Mouse (Mus musculus): ENCODE results near the gene Nit2. TPM values are rescaled to one million over a fixed set of nuclear protein-coding genes. Genes with fewer than 3 reads are reported as not detected.

Gene Nit2
- total and polyA plus RNA-seq, 2 experiments from 2014 or later = 23.7 to 41.4 TPM

- no peak for TF ChIP-seq CTCF (IDR thresholded peaks at IDR 0.05; ENCODE audit: low read depth)
- no peak for DNase-seq
- no peaks in the 10 kb centered on the region for H3K9me3 ChIP-seq (ENCODE audit: low read length)
- peak overlapping the region; percentile 76 for H3K4me2 ChIP-seq (ENCODE audit: low read depth)
- H3K4me1 ChIP-seq (ENCODE audit: insufficient read depth) = peaks cover 15% of the 10 kb centered on the region
- peak overlapping the region; percentile 97 for H3K9ac ChIP-seq
- H3K36me3 ChIP-seq (ENCODE audit: insufficient read depth) = no peaks in the 10 kb centered on the region
- no peak overlapping the region for H3K27ac ChIP-seq (ENCODE audit: low read depth, low read length)
- H3K4me3 ChIP-seq (ENCODE audit: low read depth, low read length) = peak overlapping the region; percentile 99
- no peak for ATAC-seq
- 69% methylated on average over 6 of the region's 6 CpGs for WGBS
- 0 out of 2 replicates have a peak, but pooled peaks cover 3% of the 10 kb centered on the region for H3K27me3 ChIP-seq (ENCODE audit: insufficient read depth, low read length)
Measured at GRCm38 (mm10) chr16:57122682-57123445, 44.3 kb downstream of the Nit2 start.

GRCm38 (mm10) chr16:57121816-57122415 lies 45.2 kb downstream of the Nit2 start:
- Histone ChIP-seq H3K9ac (peak overlapping the region; percentile 97), H3K27me3 (ENCODE audit: insufficient read depth, low read length) (0 out of 2 replicates have a peak, but pooled peaks cover 3% of the 10 kb centered on the region), H3K4me3 (ENCODE audit: low read depth, low read length) (peak overlapping the region; percentile 99), H3K36me3 (ENCODE audit: insufficient read depth) (no peaks in the 10 kb centered on the region), H3K27ac (ENCODE audit: low read depth, low read length) (peak overlapping the region; percentile 99), H3K4me2 (ENCODE audit: low read depth) (peak overlapping the region; percentile 76), H3K9me3 (ENCODE audit: low read length) (no peaks in the 10 kb centered on the region), H3K4me1 (ENCODE audit: insufficient read depth) (peaks cover 15% of the 10 kb centered on the region)
- DNase-seq (no peak), ATAC-seq (no peak)
- WGBS = under 1% methylated on average over 59 of the region's 59 CpGs
- TF ChIP-seq CTCF (IDR thresholded peaks at IDR 0.05; ENCODE audit: low read depth) = no peak

GRCm38 (mm10) chr16:57120913-57121815 lies 46.0 kb downstream of the Nit2 start, which contains the start of gene Tomm70a:
Tomm70a (plus strand) TSS chr16:57121703.
- TF ChIP-seq CTCF (IDR thresholded peaks at IDR 0.05; ENCODE audit: low read depth) = no peak
- peak within 1 kb of the TSS; percentile 99 for H3K27ac ChIP-seq (ENCODE audit: low read depth, low read length)
- peaks cover 15% of the 10 kb centered on the region for H3K4me1 ChIP-seq (ENCODE audit: insufficient read depth)
- DNase-seq = peak; percentile 98
- H3K4me2 ChIP-seq (ENCODE audit: low read depth) = peak within 1 kb of the TSS; percentile 76
- no peaks in the 10 kb centered on the region for H3K36me3 ChIP-seq (ENCODE audit: insufficient read depth)
- H3K27me3 ChIP-seq (ENCODE audit: insufficient read depth, low read length) = 0 out of 2 replicates have a peak, but pooled peaks cover 3% of the 10 kb centered on the region
- H3K9ac ChIP-seq = peak within 1 kb of the TSS; percentile 97
- ATAC-seq = peak; percentile 99
- H3K9me3 ChIP-seq (ENCODE audit: low read length) = no peaks in the 10 kb centered on the region
- WGBS = 3% methylated on average over 34 of the region's 37 CpGs
- H3K4me3 ChIP-seq (ENCODE audit: low read depth, low read length) = peak within 1 kb of the TSS; percentile 99

- ATAC-seq (no peak), DNase-seq (no peak)
- H3K4me2 ChIP-seq (ENCODE audit: low read depth) = no peak overlapping the region
- no peaks in the 10 kb centered on the region for H3K9me3 ChIP-seq (ENCODE audit: low read length)
- H3K4me3 ChIP-seq (ENCODE audit: low read depth, low read length) = no peak overlapping the region
- peaks cover 3% of the 10 kb centered on the region; the same call in 1 of the 2 replicates for H3K27me3 ChIP-seq (ENCODE audit: insufficient read depth, low read length)
- H3K36me3 ChIP-seq (ENCODE audit: insufficient read depth) = no peaks in the 10 kb centered on the region
- H3K4me1 ChIP-seq (ENCODE audit: insufficient read depth) = peaks cover under 1% of the 10 kb centered on the region; the same call in 1 of the 2 replicates
- H3K9ac ChIP-seq = no peak overlapping the region
- no peak overlapping the region for H3K27ac ChIP-seq (ENCODE audit: low read depth, low read length)
- 73% methylated on average over 2 of the region's 2 CpGs for WGBS
- TF ChIP-seq CTCF (IDR thresholded peaks at IDR 0.05; ENCODE audit: low read depth) = no peak
Measured at GRCm38 (mm10) chr16:57117562-57117961, 49.6 kb downstream of the Nit2 start.

GRCm38 (mm10) chr16:57116066-57116465 lies 51.1 kb downstream of the Nit2 start:
- Histone ChIP-seq H3K4me1 (ENCODE audit: insufficient read depth) (no peaks in the 10 kb centered on the region), H3K27ac (ENCODE audit: low read depth, low read length) (no peak overlapping the region), H3K9ac (no peak overlapping the region), H3K4me3 (ENCODE audit: low read depth, low read length) (no peak overlapping the region), H3K9me3 (ENCODE audit: low read length) (no peaks in the 10 kb centered on the region), H3K36me3 (ENCODE audit: insufficient read depth) (no peaks in the 10 kb centered on the region), H3K4me2 (ENCODE audit: low read depth) (no peak overlapping the region), H3K27me3 (ENCODE audit: insufficient read depth, low read length) (peaks cover 3% of the 10 kb centered on the region; the same call in 1 of the 2 replicates)
- ATAC-seq (no peak), DNase-seq (peak; percentile 54)
- peak; percentile 63 for TF ChIP-seq CTCF (IDR thresholded peaks at IDR 0.05; ENCODE audit: low read depth)

Other genes starting within 250 kb of the Nit2 start
- gene Lnp1, start 239.3 kb downstream of the Nit2 start, total RNA-seq (2014; rRNA removed) = 0.76 and 1.9 TPM in 2 replicates
- gene Lnp1, start 239.3 kb downstream of the Nit2 start, polyA plus RNA-seq (2015; fragmentation: Nextera tagmentation; extraction: Ambion mirVana) = 1.5 and 1.9 TPM in 2 replicates
- 0.05 and 0.15 TPM in 2 replicates for gene Tmem45a2, start 96.0 kb downstream of the Nit2 start, total RNA-seq (2014; rRNA removed)
- 0.10 TPM in 1 of 2 replicates, not detected in the other for gene Tmem45a2, start 96.0 kb downstream of the Nit2 start, polyA plus RNA-seq (2015; fragmentation: Nextera tagmentation; extraction: Ambion mirVana)
- 129 and 138 TPM in 2 replicates for gene Tomm70a, start 45.6 kb downstream of the Nit2 start, total RNA-seq (2014; rRNA removed)
- gene Tomm70a, start 45.6 kb downstream of the Nit2 start, polyA plus RNA-seq (2015; fragmentation: Nextera tagmentation; extraction: Ambion mirVana) = 59.3 and 65.7 TPM in 2 replicates
- gene Tbc1d23, start 64.2 kb upstream of the Nit2 start, total RNA-seq (2014; rRNA removed) = 75.8 and 89.1 TPM in 2 replicates
- gene Tbc1d23, start 64.2 kb upstream of the Nit2 start, polyA plus RNA-seq (2015; fragmentation: Nextera tagmentation; extraction: Ambion mirVana) = 29.3 and 33.5 TPM in 2 replicates
- gene Tmem30c, start 125.5 kb upstream of the Nit2 start, total RNA-seq (2014; rRNA removed) = 0.23 and 0.24 TPM in 2 replicates
- 0.27 TPM in 1 of 2 replicates, not detected in the other for gene Tmem30c, start 125.5 kb upstream of the Nit2 start, polyA plus RNA-seq (2015; fragmentation: Nextera tagmentation; extraction: Ambion mirVana)
- gene Filip1l, start 185.8 kb upstream of the Nit2 start, total RNA-seq (2014; rRNA removed) = 1.3 and 1.8 TPM in 2 replicates
- 1.7 and 1.8 TPM in 2 replicates for gene Filip1l, start 185.8 kb upstream of the Nit2 start, polyA plus RNA-seq (2015; fragmentation: Nextera tagmentation; extraction: Ambion mirVana)

All from forebrain, postnatal 0 days (tissue).